Comparison of ENCODE assay signal across 14 mouse cellular contexts in genomic region chr15:11574359-11574758, GRCm38 (mm10).
DNase-seq lines count a peak whose midpoint lies in the region; ATAC-seq and TF ChIP-seq lines count a peak whose summit lies in the region.
"Had no signal": no experiment of that assay in that cellular context is flagged by ENCODE, and none has a peak within 500 bp of the region (broad histone marks: within the 10 kb centered on the region; RNA-seq: fewer than 3 reads in every experiment).

No protein-coding gene starts in this region.

- no peak for ATAC-seq in kidney, embryonic 15.5 days (replicated peaks; ENCODE audit: low FRiP score)
- no peak for ATAC-seq in inflammation-experienced regulatory T-cells, adult 6 months
- ATAC-seq: hindbrain, postnatal 0 days had no signal

- H3K4me3 ChIP-seq in gastrocnemius, adult 2 months, result no peak overlapping the region
- H3K4me3 ChIP-seq in kidney, embryonic 15.5 days (replicated peaks), result no peak overlapping the region
- H3K4me3 ChIP-seq: stomach, embryonic 15.5 days had no signal

- H3K9me3 ChIP-seq in kidney, embryonic 15.5 days (replicated peaks), result no peaks in the 10 kb centered on the region
- H3K9me3 ChIP-seq: stomach, embryonic 15.5 days had no signal

- H3K27me3 ChIP-seq in kidney, embryonic 15.5 days, result no peaks in the 10 kb centered on the region
- H3K27me3 ChIP-seq: stomach, embryonic 15.5 days had no signal

- H3K4me1 ChIP-seq in kidney, embryonic 15.5 days, result no peaks in the 10 kb centered on the region
- H3K4me1 ChIP-seq: stomach, embryonic 15.5 days had no signal

- intact Hi-C loops in gastrocnemius, adult 2 months (cut with DNase I), result loop anchor here (10.0 kb wide), 1 partner anchor 160 kb away; no protein-coding TSS in a partner anchor

- peak overlapping the region; percentile 13; the same call in 1 of the 2 replicates for H3K27ac ChIP-seq in gastrocnemius, adult 2 months
- no peak overlapping the region for H3K27ac ChIP-seq in kidney, embryonic 15.5 days
- H3K27ac ChIP-seq: hindbrain, postnatal 0 days; liver, embryonic 14.5 days; stomach, embryonic 15.5 days had no signal

- H3K9ac ChIP-seq in kidney, embryonic 15.5 days, result no peak overlapping the region
- H3K9ac ChIP-seq: liver, embryonic 14.5 days; stomach, embryonic 15.5 days had no signal

- H3K4me2 ChIP-seq in kidney, embryonic 15.5 days, result no peak overlapping the region
- H3K4me2 ChIP-seq: stomach, embryonic 15.5 days had no signal

- DNase-seq in gastrocnemius, adult 2 months, result no peak
- no peak for DNase-seq in gastrocnemius, postnatal 25 days
- DNase-seq in kidney, adult 9 months, result peak; percentile 86
- DNase-seq in NIH3T3 (ENCODE audit: low read depth), result peak; percentile 85
- peak; percentile 31 for DNase-seq in heart, postnatal 4 days
- no peak for DNase-seq in urinary bladder, postnatal 14 days (ENCODE audit: low spot score)
- DNase-seq: left cerebral cortex, postnatal 4 days; right cerebral cortex, postnatal 25 days; thymus, postnatal 14 days had no signal

- no peaks in the 10 kb centered on the region for H3K36me3 ChIP-seq in kidney, embryonic 15.5 days
- H3K36me3 ChIP-seq: stomach, embryonic 15.5 days had no signal

- no peak for TF ChIP-seq CTCF in gastrocnemius, adult 2 months (IDR thresholded peaks at IDR 0.05)

- 69% methylated on average over 2 of the region's 2 CpGs for WGBS in kidney, embryonic 15.5 days

Comparison
In these comparisons a context has a peak if more than half of its experiments do, and no peak if none do; other contexts are left out.
1. DNase-seq: peak in kidney, adult 9 months (single experiment), NIH3T3 (single experiment) and heart, postnatal 4 days (single experiment); none in gastrocnemius, adult 2 months (single experiment), gastrocnemius, postnatal 25 days (single experiment) and urinary bladder, postnatal 14 days (single experiment).